Mouse (Mus musculus) WW6 (cell line): ENCODE results near the gene Trim26.
"Not testable (repeated sequence)": the region's sequence is repeated elsewhere in the genome, so short reads cannot be mapped to it uniquely, and the experiment has no call there.

Experiments used
- DNase-seq: peaks from one replicate; pipeline ENCODE4 v3.0.0-alpha.2; 2013; ENCODE audit warnings: low read depth, low spot score

Trim26 gene

GRCm38 (mm10) chr17:36836874-36837647, at the start of gene Trim26:
Trim26 (plus strand) TSS chr17:36837134.
- peak; percentile 92 for DNase-seq

- no peak for DNase-seq
Observed at GRCm38 (mm10) chr17:36788351-36788750, 48.6 kb upstream of the Trim26 start.

- peak; percentile 28 for DNase-seq
Observed at GRCm38 (mm10) chr17:36788801-36789200, 48.1 kb upstream of the Trim26 start.

GRCm38 (mm10) chr17:36799493-36799892, 37.4 kb upstream of the Trim26 start:
- no peak for DNase-seq

DNA sequence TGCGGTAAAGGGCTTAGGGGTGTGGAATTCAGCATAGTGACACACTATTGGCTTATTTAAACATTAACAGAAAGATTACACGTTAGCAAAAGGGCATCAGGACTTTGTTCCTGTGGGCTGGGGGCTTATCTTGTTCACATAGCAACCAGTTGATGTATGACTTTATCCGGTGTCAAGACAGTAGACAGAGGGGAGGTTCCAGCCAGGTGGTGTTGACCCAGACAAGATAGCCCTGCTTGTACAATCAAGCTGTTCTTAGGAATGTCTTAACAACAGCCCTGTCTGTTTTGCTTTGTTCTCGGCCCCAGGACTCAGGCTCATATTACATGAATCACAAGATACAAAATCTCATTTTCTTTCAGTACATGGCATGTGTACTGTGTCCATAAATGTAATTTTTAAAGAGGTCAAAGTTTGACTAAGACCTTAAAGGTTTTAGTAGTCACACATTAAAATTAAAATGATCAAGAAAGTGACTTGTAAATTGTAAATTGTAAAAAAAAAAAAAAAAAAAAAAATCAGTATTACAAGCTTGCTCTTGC, 36.9 kb upstream of the Trim26 start:
- not testable (repeated sequence) for DNase-seq

DNA sequence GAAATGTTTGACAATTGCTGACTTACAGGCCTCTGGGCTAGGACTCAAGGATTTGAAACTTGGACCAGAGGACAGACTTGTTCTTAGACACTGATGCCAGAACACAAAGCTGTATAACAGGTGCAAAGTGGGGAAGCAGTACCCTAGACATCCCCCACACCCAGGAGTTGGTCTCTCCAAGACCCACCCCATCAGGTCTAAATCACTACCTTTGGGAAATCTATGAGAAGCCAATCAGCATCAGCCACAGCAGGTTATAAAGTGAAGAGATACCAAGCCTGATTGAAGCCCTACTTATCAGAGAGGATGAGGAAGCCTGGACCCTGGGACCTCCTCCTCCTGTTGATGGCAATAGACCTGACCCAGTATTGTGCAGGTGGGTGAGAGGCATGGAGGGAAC, 25.1 kb upstream of the Trim26 start, which contains the start of gene H2-M10.6:
TSS of gene H2-M10.6 (plus strand) at position 301 of the 400 bp plus-strand sequence.
- DNase-seq, result no peak

- DNase-seq, result no peak
Observed at GRCm38 (mm10) chr17:36824005-36824404, 12.9 kb upstream of the Trim26 start.

GRCm38 (mm10) chr17:36825525-36825924, 11.4 kb upstream of the Trim26 start:
- no peak for DNase-seq

DNA sequence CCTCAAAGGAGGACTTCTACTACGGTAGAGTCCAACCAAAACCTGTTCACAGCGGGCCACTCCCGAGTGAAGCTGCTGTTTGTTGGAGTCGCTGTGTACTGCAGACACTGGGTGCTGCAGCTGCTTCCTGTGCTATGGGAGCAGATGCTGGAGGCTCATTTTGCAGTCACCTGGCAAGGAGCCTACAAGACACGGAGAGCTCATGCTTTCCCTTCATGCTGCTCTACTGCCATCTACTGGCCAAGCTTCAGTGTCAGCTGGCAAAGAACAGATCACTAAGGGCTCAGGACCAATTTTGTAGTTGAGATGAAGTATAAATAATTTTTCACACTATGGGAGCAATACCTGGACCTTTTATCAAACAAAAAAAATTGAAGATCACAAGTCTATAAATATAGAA, 10.9 kb upstream of the Trim26 start:
- DNase-seq, result not testable (repeated sequence)

DNA sequence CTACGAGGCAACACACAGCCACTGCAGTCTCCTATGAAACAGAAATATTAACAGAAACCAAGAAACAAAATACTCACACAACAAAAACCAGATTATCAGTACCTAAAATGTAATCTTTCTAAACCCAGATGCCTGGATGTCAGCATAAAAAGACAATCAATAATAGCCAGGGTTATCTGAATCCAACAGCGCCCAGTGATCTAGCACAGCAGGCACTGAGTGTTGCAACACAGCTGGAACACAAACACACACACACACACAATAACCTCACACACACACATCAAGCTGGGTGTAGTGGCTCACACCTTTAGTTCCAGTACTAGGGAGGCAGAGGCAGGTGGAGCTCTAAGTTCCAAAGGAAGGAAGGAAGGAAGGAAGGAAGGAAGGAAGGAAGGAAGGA, 8.4 kb upstream of the Trim26 start:
- DNase-seq, result no peak

DNA sequence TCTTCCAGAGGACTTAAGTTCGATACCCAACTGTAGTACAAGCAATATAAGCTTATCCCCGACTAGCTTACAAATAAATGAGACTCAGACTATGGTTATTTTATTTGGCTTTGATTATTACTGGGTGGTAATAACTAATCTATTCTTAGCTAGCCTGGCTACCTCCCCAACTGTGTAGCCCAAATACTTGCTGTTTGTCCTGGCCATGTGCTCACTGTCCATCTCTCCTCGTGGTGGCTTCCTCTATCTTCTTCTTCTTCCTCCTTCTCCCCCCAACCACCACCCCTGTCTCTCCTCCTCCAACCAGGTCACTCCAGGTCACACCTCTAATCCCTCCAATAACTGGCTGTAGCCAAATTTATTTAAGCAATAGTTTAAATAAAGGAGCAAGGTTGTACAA, 6.5 kb upstream of the Trim26 start:
- DNase-seq, result no peak

DNA sequence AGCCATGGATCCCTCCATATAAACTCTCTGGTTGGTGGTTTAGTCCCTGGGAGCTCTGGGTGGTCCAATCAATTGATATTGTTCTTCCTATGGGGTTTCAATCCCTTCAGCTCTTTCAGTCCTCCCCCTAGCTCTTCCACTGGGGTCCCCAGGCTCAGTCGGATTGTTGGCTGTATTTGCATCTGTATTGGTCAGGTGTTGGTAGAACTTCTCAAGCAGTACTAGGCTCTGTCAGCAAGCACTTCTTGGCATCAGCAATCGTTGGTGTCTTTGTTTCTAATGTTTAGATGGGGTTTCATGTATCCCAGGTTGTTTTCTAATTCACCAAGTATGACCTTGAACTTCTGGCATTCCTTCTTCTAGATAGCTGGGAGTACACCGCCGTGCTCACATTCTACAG, 4.2 kb upstream of the Trim26 start:
- no peak for DNase-seq

DNA sequence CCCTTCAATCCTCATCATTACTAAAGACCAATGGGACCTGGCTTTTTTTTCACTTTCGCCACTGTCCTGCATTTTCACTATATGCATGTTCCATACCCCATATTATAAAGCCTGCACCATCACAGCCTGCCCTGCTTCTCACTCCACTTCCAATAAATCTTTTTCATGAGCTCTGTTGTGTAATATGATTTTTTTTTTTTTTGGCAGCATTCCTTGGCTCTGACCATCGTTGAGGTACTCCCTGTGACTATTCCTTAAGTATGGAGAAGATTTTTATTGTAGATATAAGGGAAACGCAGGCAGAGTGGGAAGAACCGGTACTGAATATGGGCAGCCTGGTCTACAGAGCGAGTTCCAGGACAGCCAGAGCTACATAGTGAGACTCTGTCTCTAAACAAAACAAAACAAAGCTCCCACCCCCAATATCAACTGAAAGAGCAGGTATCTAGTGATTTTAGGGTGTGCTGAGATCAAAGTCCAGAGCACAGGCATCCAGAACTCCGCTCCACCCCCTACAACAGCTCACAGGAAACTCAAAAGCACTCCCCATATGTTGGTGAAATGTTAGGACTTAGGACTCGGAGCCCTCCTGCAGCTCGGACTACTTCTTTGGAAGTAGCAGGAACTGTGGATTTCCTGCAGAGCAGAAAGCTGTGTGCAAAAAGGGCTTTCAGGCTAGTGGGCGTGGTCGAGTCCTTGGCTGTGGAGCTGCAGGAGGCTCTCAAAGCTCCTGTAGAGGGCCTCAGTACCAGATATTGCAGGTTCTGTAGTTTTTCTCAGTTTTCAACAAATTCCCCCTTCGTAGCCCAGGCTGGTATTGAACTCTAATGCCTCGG, 1.1 kb upstream of the Trim26 start:
- peak; percentile 60 for DNase-seq

- no peak for DNase-seq
Observed at GRCm38 (mm10) chr17:36836427-36836812, 514 bp upstream of the Trim26 start.

- no peak for DNase-seq
Observed at GRCm38 (mm10) chr17:36839001-36839400, 2.1 kb downstream of the Trim26 start.

DNA sequence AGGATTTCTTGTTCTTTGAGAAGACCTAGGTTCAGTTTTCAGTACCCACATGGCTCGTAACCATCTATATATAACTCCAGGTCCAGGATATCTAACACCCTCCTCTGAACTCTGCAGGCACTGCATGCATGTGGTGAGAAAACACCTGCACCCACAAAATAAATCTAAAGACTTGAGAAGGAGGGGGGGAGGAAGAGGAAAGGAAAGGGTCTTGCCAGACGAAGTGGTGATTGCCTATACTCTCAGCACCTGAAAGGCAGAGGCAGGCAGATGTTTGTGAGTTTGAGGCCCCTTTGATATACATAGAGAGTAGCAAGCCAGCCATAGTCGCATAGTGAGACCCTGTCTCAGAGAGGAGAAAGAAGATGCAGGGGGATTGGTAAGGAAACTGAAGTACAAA, 3.0 kb downstream of the Trim26 start:
- no peak for DNase-seq

GRCm38 (mm10) chr17:36840961-36841445, 4.1 kb downstream of the Trim26 start:
- no peak for DNase-seq

GRCm38 (mm10) chr17:36843696-36844095, 6.8 kb downstream of the Trim26 start:
- DNase-seq, result no peak

DNA sequence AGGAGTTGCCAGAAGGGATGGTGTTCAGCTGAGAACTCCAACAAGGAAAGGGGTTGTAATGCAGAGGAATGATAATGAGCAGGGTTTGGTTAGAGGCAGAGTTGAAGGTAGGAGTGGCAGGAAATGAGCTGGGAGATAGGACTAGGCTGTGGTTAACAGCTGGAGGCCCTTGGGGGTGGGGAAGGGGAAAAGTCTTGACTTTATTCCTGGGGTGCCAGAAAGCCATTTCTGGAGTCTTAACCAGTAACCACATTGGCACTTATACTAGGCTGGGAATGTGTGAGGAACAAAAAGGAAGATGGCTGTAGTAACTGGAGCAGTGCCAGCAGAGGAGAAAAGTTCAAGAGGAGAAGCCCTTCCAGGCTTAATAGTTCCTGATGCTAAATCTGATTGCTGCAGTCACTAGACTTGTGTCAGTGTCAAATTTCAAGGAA, 7.4 kb downstream of the Trim26 start:
- DNase-seq, result peak; percentile 26

DNA sequence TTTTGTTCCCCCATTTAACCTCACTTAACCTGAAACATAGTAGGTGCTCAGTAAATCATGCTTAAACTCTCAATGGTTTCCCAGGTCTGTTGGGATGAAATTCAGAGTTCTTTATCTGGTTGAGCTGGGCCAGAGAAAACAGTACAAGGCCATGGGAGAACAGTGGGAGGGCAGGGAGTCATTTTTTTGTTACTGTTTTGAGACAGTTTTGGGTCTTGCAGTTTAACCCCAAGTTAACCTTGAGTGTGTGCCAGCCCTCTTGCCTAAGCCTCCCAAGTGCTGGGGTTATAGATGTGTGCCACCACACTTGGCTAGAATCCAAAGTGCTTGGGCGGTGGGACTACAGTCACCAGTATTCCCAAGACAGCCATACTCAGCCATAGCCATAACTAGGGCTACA, 7.8 kb downstream of the Trim26 start:
- no peak for DNase-seq

GRCm38 (mm10) chr17:36848911-36849310, 12.0 kb downstream of the Trim26 start:
- no peak for DNase-seq

- no peak for DNase-seq
Observed at GRCm38 (mm10) chr17:36849992-36850391, 13.1 kb downstream of the Trim26 start.
